Mouse (Mus musculus): ENCODE results near the gene Clrn1. TPM values are rescaled to one million over a fixed set of nuclear protein-coding genes. Genes with fewer than 3 reads are reported as not detected.

Gene Clrn1
- polyA plus RNA-seq (2015; fragmentation: Nextera tagmentation; extraction: Ambion mirVana), result 0.20 and 0.22 TPM in 2 replicates

DNA sequence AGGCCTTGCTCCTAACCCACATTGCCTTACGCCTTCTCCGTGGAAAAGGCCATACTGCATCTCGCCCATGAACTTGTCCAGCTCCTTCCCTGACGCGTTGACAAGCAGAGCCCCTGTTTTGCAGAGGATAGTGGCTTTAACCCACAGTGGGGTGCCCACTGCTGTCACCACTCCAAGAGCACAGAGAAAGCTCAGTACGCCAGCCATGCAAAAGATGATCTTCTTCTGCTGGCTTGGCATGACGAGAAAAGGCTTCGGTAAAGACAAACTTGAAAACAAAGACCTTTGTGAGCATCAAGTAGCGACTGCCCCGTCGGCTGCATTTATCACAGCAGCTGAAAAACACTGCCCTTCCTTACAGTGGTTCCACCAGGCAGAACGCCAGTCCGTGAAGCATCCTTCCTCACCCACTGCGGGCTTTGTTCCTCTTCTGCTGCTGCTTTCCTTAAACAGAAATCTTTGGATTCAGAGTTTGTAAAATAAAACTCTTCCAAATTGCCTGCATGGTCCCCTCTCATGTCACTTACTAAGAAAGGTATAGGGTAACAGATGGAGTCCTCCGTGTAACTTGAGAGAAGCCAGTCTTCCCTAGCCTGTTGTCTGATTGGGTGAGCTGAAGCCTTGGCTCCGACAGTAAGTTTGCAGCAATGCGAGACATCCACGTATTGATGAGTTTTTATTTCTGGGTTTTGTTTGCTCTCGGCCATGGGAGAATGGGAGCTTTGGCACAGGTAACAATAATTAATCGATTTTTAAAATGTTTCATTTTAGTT lies at the start of gene Clrn1:
Gene Clrn1 (minus strand): TSS at position 540 of the 773 bp plus-strand sequence.
- Histone ChIP-seq H3K27ac (no peak within 1 kb of the TSS), H3K4me2 (no peak within 1 kb of the TSS), H3K9ac (no peak within 1 kb of the TSS), H3K36me3 (no peaks in the 10 kb centered on the region), H3K9me3 (no peaks in the 10 kb centered on the region), H3K4me3 (no peak within 1 kb of the TSS), H3K4me1 (no peaks in the 10 kb centered on the region), H3K27me3 (no peaks in the 10 kb centered on the region)
- 69% methylated on average over 20 of the region's 20 CpGs for WGBS
- ATAC-seq (ENCODE audit: insufficient number of reproducible peaks, low FRiP score, low TSS enrichment, low read depth), result no peak

DNA sequence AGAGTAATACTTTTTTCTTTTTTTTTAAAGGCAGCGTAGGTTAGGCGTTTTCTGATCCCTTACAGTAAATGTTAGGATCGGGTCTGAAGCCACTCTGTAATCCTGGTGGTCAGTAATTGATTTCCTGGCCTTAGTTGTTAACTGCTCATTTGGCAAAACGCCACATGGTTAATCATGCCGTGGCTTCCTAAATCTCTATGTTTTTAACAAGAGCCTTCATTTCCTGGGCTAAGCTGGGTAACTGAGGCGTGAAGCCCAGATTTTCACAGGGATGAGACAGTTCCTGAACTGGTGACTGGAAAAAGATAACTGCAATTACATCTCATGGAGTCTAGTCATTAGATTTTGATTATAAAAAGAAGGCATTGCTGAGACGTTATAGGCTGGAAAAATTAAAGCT lies 38.9 kb upstream of the Clrn1 start:
- no peaks in the 10 kb centered on the region for H3K27me3 ChIP-seq
- no peak for ATAC-seq (ENCODE audit: insufficient number of reproducible peaks, low FRiP score, low TSS enrichment, low read depth)
- 37% methylated on average over 7 of the region's 7 CpGs for WGBS

DNA sequence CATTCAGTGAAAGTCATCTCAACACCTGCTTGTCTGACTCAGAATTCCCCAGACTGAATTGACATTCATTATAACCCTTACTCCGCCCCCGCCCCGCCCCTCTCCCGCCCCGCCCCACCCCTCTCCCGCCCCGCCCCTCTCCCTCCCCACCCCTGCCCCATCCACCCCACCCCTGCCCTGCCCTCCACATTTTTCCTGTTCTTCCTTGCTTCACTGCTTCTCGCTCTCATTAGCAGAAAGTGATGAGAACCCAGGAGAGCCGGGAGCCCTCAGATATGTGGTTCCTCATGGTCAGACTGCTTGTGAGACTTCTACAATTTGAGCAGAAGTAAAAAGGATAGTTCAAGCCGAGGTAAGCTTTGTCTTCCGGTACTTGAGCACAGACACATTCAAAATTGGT lies 38.0 kb upstream of the Clrn1 start:
- Histone ChIP-seq H3K9me3 (no peaks in the 10 kb centered on the region), H3K4me3 (no peak overlapping the region), H3K36me3 (no peaks in the 10 kb centered on the region), H3K9ac (no peak overlapping the region), H3K4me2 (no peak overlapping the region), H3K4me1 (no peaks in the 10 kb centered on the region), H3K27ac (no peak overlapping the region), H3K27me3 (no peaks in the 10 kb centered on the region)
- 62% methylated on average over 10 of the region's 11 CpGs for WGBS
- no peak for ATAC-seq (ENCODE audit: insufficient number of reproducible peaks, low FRiP score, low TSS enrichment, low read depth)

More for the DNA sequence above, 38.9 kb upstream of the Clrn1 start:
- H3K9me3 ChIP-seq, result no peaks in the 10 kb centered on the region
- no peak overlapping the region for H3K9ac ChIP-seq
- no peaks in the 10 kb centered on the region for H3K36me3 ChIP-seq
- H3K27ac ChIP-seq, result no peak overlapping the region
- H3K4me3 ChIP-seq, result no peak overlapping the region
- H3K4me1 ChIP-seq, result no peaks in the 10 kb centered on the region
- no peak overlapping the region for H3K4me2 ChIP-seq

DNA sequence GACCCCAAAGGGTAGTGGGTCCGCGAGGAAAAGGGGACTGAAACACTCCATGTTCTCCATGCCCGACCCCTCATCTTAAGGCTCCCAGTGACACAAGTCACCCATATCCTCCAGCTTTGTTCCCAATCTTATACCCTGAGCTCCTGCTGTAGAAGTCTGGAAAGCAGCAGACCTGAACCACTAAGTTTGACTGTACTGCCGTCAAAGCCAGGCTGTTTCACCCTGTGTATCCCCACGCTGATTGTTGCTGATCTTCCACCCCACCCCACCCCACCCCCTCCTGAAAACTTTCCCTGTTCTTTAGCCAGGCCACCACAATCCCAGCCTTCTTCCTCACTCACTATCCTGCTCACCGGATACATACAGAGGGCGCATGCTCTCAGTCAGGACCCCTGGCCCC lies 37.5 kb upstream of the Clrn1 start:
- no peaks in the 10 kb centered on the region for H3K9me3 ChIP-seq
- no peak for ATAC-seq (ENCODE audit: insufficient number of reproducible peaks, low FRiP score, low TSS enrichment, low read depth)
- no peak overlapping the region for H3K4me3 ChIP-seq
- H3K4me1 ChIP-seq, result no peaks in the 10 kb centered on the region
- H3K27ac ChIP-seq, result no peak overlapping the region
- WGBS, result 86% methylated on average over 7 of the region's 7 CpGs
- no peaks in the 10 kb centered on the region for H3K27me3 ChIP-seq
- no peak overlapping the region for H3K4me2 ChIP-seq
- no peak overlapping the region for H3K9ac ChIP-seq
- H3K36me3 ChIP-seq, result no peaks in the 10 kb centered on the region

DNA sequence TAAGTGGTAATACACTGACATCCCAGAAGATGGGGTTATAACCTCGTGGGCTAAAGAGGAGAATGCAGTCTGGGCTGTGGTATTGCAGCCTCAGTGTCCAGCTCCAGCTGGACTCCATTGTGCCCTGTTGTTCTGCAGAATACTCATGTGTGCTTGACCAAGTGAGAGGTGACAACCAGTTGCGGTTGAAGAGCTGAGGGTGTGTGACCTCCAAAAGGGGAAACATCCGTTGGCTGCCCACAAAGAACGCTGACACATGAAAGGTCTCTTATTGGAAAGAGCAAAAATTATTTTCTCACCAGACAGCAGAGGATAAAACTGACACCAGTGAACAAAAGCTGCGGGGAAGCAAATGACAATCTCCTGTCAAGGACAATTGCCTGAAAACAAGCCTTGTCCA lies 36.2 kb upstream of the Clrn1 start:
- ATAC-seq (ENCODE audit: insufficient number of reproducible peaks, low FRiP score, low TSS enrichment, low read depth), result no peak
- H3K27ac ChIP-seq, result no peak overlapping the region
- 82% methylated on average over 5 of the region's 5 CpGs for WGBS

DNA sequence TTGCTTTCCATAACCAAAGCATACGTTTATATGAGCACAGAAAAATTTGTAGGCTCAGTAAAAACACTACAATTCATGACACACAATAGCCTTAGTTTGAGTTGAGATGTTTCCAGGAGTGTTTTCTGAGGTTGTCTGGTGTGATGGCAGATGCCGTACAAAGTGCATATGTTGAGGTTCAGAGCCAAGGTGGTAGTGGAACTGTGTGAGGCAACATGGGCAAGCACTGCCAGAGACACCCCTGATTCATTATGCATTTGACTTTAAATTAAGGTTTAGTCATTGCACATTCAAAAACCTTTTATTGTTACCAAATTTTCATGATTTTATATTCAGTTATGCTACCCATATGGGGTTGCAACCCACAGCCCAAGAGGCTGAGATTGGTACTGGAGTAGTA lies 19.5 kb upstream of the Clrn1 start:
- H3K9ac ChIP-seq, result no peak overlapping the region
- H3K27ac ChIP-seq, result no peak overlapping the region
- H3K27me3 ChIP-seq, result no peaks in the 10 kb centered on the region
- ATAC-seq (ENCODE audit: insufficient number of reproducible peaks, low FRiP score, low TSS enrichment, low read depth), result no peak
- H3K4me2 ChIP-seq, result no peak overlapping the region
- no peak overlapping the region for H3K4me3 ChIP-seq
- H3K36me3 ChIP-seq, result no peaks in the 10 kb centered on the region
- H3K4me1 ChIP-seq, result no peaks in the 10 kb centered on the region
- H3K9me3 ChIP-seq, result no peaks in the 10 kb centered on the region
- WGBS, result 86% methylated on average over 2 of the region's 2 CpGs

More for the DNA sequence above, 36.2 kb upstream of the Clrn1 start:
- Histone ChIP-seq H3K4me3 (no peak overlapping the region), H3K9me3 (no peaks in the 10 kb centered on the region), H3K4me1 (no peaks in the 10 kb centered on the region), H3K36me3 (no peaks in the 10 kb centered on the region), H3K27me3 (no peaks in the 10 kb centered on the region), H3K4me2 (no peak overlapping the region), H3K9ac (no peak overlapping the region)

DNA sequence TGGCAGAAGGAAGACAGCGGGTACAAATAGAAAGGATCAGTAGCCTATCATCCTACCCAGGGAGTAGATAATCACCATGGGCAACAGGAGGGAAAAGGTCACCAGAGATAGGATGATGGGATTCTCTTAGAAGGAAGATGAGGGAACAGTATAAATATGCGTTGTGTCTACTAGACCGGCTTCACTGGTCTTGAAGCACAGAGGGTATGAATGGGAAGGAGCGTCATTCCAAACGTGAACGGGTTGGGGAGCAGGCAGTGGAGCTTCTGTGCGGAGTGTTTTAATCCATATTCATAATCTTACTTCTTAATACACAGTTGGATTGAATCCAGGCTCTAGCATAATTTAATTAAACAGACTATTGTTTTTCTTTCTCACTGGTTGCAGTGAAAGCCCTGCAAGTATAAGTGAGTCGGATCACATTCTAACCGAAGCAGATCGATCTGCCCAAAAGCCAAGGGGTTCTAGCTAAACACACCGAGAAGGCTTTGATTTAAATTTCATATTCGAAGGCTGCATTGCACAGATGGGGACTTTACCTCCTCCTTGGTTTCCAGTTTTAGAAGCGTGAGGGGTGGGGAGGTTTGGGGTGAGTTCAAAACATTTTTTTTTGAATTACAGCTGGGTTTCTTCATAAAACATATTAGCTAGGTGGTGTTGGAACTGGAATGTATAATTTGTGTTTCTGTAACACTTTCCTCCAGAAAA lies 17.1 kb upstream of the Clrn1 start:
- Histone ChIP-seq H3K4me3 (no peak overlapping the region), H3K9ac (no peak overlapping the region), H3K27me3 (no peaks in the 10 kb centered on the region), H3K27ac (no peak overlapping the region), H3K4me1 (no peaks in the 10 kb centered on the region), H3K36me3 (no peaks in the 10 kb centered on the region), H3K9me3 (no peaks in the 10 kb centered on the region), H3K4me2 (no peak overlapping the region)
- 76% methylated on average over 13 of the region's 13 CpGs for WGBS
- ATAC-seq (ENCODE audit: insufficient number of reproducible peaks, low FRiP score, low TSS enrichment, low read depth), result no peak

DNA sequence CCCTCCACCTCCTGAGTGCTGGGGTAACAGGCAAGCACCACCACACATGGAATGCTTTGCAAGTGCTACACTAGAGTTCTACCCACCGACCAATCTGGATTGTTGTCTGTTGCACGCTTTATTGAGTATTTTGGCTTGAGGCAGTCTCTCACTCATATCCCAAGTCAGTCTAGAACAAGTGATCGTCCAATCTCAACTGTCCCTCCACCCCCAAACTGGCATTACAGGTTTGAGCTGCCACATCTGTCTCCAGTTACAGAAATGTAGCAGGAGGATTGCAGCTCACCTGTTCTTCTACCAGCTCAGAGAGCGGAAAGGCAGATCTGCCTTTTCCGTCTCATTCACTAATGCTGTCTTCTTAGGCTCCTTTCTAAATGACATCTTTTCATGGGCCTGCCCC lies 10.0 kb upstream of the Clrn1 start:
- no peaks in the 10 kb centered on the region for H3K36me3 ChIP-seq
- WGBS, result 70% methylated on average over 5 of the region's 5 CpGs
- no peak overlapping the region for H3K4me2 ChIP-seq
- no peak overlapping the region for H3K27ac ChIP-seq
- no peak overlapping the region for H3K4me3 ChIP-seq
- H3K4me1 ChIP-seq, result no peaks in the 10 kb centered on the region
- H3K9me3 ChIP-seq, result no peaks in the 10 kb centered on the region
- no peak for ATAC-seq (ENCODE audit: insufficient number of reproducible peaks, low FRiP score, low TSS enrichment, low read depth)
- H3K27me3 ChIP-seq, result no peaks in the 10 kb centered on the region
- no peak overlapping the region for H3K9ac ChIP-seq

DNA sequence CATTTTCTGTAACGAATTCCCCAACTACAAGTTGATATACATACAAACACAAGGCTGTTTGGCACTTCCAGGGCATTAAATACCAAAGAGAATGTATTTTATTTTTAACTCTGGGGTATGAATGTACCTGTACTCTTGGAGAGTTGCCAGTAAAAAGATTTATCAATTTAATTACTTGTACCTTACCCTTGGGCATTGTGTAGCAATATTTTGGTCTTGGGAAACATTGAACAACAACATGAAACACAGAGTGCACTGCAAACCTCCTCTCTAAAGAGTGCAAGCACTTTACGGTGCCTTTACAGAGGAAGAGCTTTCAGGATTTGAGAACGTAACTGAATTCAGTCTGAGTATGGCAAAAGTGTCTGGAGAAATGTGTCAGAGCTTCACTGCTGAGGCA lies 9.4 kb upstream of the Clrn1 start:
- no peaks in the 10 kb centered on the region for H3K36me3 ChIP-seq
- H3K9me3 ChIP-seq, result no peaks in the 10 kb centered on the region
- no peak overlapping the region for H3K27ac ChIP-seq
- 74% methylated on average over 3 of the region's 3 CpGs for WGBS
- no peak overlapping the region for H3K4me2 ChIP-seq
- H3K9ac ChIP-seq, result no peak overlapping the region
- no peaks in the 10 kb centered on the region for H3K4me1 ChIP-seq
- no peak overlapping the region for H3K4me3 ChIP-seq
- no peak for ATAC-seq (ENCODE audit: insufficient number of reproducible peaks, low FRiP score, low TSS enrichment, low read depth)
- H3K27me3 ChIP-seq, result no peaks in the 10 kb centered on the region

DNA sequence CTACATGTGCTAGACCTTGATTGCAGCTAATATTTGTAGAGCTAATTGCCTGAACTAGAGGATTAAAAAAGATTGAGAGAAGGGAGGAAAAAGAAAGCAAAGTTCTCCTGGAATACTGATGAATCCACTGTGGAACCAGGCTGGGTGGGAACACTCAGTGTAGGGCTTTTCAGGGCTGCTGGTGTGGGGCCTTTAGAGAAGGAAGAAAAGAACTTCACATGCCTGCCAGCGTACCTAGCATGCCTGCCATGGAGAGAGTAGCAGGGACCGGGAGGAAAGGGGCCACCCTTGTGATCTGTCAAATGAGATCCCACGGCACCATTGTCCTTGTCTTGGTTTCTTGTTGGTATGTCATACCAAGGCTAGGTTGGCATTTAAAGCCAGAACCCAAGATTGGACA lies 4.5 kb upstream of the Clrn1 start:
- no peak overlapping the region for H3K4me3 ChIP-seq
- ATAC-seq (ENCODE audit: insufficient number of reproducible peaks, low FRiP score, low TSS enrichment, low read depth), result no peak
- H3K27ac ChIP-seq, result no peak overlapping the region
- WGBS, result 77% methylated on average over 3 of the region's 3 CpGs
- no peaks in the 10 kb centered on the region for H3K36me3 ChIP-seq
- no peaks in the 10 kb centered on the region for H3K27me3 ChIP-seq
- H3K9ac ChIP-seq, result no peak overlapping the region
- H3K4me2 ChIP-seq, result no peak overlapping the region
- H3K9me3 ChIP-seq, result no peaks in the 10 kb centered on the region
- no peaks in the 10 kb centered on the region for H3K4me1 ChIP-seq

DNA sequence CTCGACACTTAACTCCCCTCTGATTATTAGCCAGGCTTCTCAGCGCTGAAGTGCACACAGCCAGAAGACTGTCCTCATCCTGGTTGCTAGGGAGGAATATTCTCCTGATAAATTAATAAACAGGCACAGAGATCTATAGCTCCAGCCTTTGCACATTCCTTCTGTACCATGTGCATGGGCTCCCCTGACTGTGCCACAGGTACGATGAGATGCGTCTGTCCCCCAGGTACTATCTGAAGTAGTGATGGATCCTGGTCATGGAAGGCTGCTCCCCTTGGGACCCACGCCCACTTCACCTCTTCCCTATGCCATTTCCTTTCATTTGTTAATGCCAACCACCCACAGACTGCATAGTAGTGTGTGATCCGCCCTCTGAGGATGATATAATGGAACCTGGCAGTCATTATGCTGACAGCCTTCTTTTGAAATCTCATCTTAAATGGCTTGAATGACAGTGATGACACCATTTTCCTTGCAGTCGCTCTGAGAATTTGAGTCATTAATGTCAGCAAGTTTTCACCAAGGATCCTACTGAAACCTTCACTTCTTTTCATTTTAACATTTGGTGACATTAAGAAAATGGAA lies 3.1 kb upstream of the Clrn1 start:
- no peak overlapping the region for H3K4me3 ChIP-seq
- no peak overlapping the region for H3K4me2 ChIP-seq
- no peak for ATAC-seq (ENCODE audit: insufficient number of reproducible peaks, low FRiP score, low TSS enrichment, low read depth)
- H3K27me3 ChIP-seq, result no peaks in the 10 kb centered on the region
- H3K27ac ChIP-seq, result no peak overlapping the region
- H3K36me3 ChIP-seq, result no peaks in the 10 kb centered on the region
- H3K9ac ChIP-seq, result no peak overlapping the region
- H3K9me3 ChIP-seq, result no peaks in the 10 kb centered on the region
- 83% methylated on average over 7 of the region's 7 CpGs for WGBS
- H3K4me1 ChIP-seq, result no peaks in the 10 kb centered on the region

DNA sequence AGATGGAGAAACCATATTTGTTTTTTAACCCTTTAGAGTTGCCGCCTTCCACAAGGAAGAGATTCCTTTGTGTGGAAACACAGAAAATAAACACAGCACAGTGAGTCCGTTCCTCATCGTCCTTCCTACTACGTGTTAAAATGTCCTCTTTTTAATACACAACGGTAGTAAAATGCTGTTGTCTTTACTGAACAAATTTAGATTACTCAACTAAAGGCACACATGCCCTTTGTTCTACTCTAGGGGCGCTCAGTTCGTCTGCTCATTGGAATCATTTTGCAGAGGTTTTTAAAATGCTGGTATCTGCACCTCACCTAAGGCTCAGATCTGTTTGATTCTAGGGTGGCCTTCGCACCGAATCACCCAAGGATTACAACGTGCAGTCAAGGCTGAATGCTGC lies 2.6 kb upstream of the Clrn1 start:
- H3K4me3 ChIP-seq, result no peak overlapping the region
- no peaks in the 10 kb centered on the region for H3K36me3 ChIP-seq
- H3K9me3 ChIP-seq, result no peaks in the 10 kb centered on the region
- no peak overlapping the region for H3K9ac ChIP-seq
- no peak for ATAC-seq (ENCODE audit: insufficient number of reproducible peaks, low FRiP score, low TSS enrichment, low read depth)
- no peak overlapping the region for H3K27ac ChIP-seq
- H3K27me3 ChIP-seq, result no peaks in the 10 kb centered on the region
- H3K4me2 ChIP-seq, result no peak overlapping the region
- no peaks in the 10 kb centered on the region for H3K4me1 ChIP-seq
- 91% methylated on average over 10 of the region's 10 CpGs for WGBS

Data from limb, embryonic 15.5 days (tissue).